Mouse (Mus musculus): ENCODE data around the gene Prmt9. TPM values are rescaled to one million over a fixed set of nuclear protein-coding genes. Genes with fewer than 3 reads are reported as not detected.

Gene Prmt9
- polyA plus RNA-seq, 1 experiment from 2014 or later, result 29.3 TPM

- no peak overlapping the region for H3K9ac ChIP-seq (replicated peaks; ENCODE audit: low read length)
- H3K4me2 ChIP-seq (ENCODE audit: low read length), result no peak overlapping the region
- DNase-seq (no peak), ATAC-seq (ENCODE audit: low FRiP score, low TSS enrichment) (no peak)
- peaks cover 13% of the 10 kb centered on the region for H3K4me1 ChIP-seq (ENCODE audit: control insufficient read depth, insufficient read depth, low read length)
- H3K4me3 ChIP-seq (replicated peaks; ENCODE audit: low read depth, low read length), result no peak overlapping the region
- peaks cover 5% of the 10 kb centered on the region; the same call in 1 of the 2 replicates for H3K27me3 ChIP-seq (ENCODE audit: control insufficient read depth, insufficient read depth, low read length)
- no peaks in the 10 kb centered on the region for H3K9me3 ChIP-seq (ENCODE audit: control insufficient read depth, low read length)
- H3K27ac ChIP-seq (replicated peaks; ENCODE audit: low read depth, low read length), result no peak overlapping the region
- no peaks in the 10 kb centered on the region for H3K36me3 ChIP-seq (ENCODE audit: control insufficient read depth, insufficient read depth, low read length)
- 81% methylated on average over 8 of the region's 8 CpGs for WGBS
These were observed 28.0 kb upstream of the Prmt9 start for GRCm38 (mm10) chr8:77521028-77521785.

- H3K4me3 ChIP-seq (replicated peaks; ENCODE audit: low read depth, low read length), result no peak overlapping the region
- no peak overlapping the region for H3K27ac ChIP-seq (replicated peaks; ENCODE audit: low read depth, low read length)
- H3K4me1 ChIP-seq (ENCODE audit: control insufficient read depth, insufficient read depth, low read length), result 0 out of 2 replicates have a peak, but pooled peaks cover 2% of the 10 kb centered on the region
- H3K9ac ChIP-seq (replicated peaks; ENCODE audit: low read length), result no peak overlapping the region
- 87% methylated on average over 8 of the region's 8 CpGs for WGBS
- ATAC-seq (ENCODE audit: low FRiP score, low TSS enrichment) (no peak), DNase-seq (no peak)
- H3K27me3 ChIP-seq (ENCODE audit: control insufficient read depth, insufficient read depth, low read length), result no peaks in the 10 kb centered on the region
- no peaks in the 10 kb centered on the region for H3K9me3 ChIP-seq (ENCODE audit: control insufficient read depth, low read length)
- H3K4me2 ChIP-seq (ENCODE audit: low read length), result no peak overlapping the region
- no peaks in the 10 kb centered on the region for H3K36me3 ChIP-seq (ENCODE audit: control insufficient read depth, insufficient read depth, low read length)
These were observed 26.2 kb upstream of the Prmt9 start for GRCm38 (mm10) chr8:77522984-77523383.

GRCm38 (mm10) chr8:77524018-77524615 is 25.1 kb upstream of the Prmt9 start:
- no peaks in the 10 kb centered on the region for H3K36me3 ChIP-seq (ENCODE audit: control insufficient read depth, insufficient read depth, low read length)

DNA sequence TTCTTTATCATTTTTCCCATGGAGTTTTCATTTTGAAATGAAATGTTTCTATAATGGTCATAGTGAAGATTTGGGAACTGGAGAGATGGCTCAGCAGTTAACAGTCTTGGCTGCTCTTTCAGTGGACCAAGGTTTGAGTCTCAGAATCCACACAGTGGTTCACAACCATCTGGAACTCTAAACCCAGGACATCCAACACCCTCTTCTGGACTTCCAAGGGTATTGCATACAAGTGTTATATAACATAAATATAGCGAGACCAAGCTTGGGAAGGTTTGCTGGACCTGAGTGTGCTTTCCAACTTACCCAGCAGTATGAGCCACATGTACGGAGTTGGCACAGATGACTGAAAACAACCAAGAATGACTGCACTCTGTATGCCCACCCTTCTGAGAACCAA is 24.3 kb upstream of the Prmt9 start:
- DNase-seq (no peak), ATAC-seq (ENCODE audit: low FRiP score, low TSS enrichment) (no peak)
- H3K27ac ChIP-seq (replicated peaks; ENCODE audit: low read depth, low read length), result no peak overlapping the region
- H3K9me3 ChIP-seq (ENCODE audit: control insufficient read depth, low read length), result no peaks in the 10 kb centered on the region
- H3K27me3 ChIP-seq (ENCODE audit: control insufficient read depth, insufficient read depth, low read length), result no peaks in the 10 kb centered on the region
- no peak overlapping the region for H3K4me3 ChIP-seq (replicated peaks; ENCODE audit: low read depth, low read length)
- no peaks in the 10 kb centered on the region for H3K4me1 ChIP-seq (ENCODE audit: control insufficient read depth, insufficient read depth, low read length)
- H3K4me2 ChIP-seq (ENCODE audit: low read length), result no peak overlapping the region
- 91% methylated on average over 2 of the region's 2 CpGs for WGBS
- H3K9ac ChIP-seq (replicated peaks; ENCODE audit: low read length), result no peak overlapping the region
- no peaks in the 10 kb centered on the region for H3K36me3 ChIP-seq (ENCODE audit: control insufficient read depth, insufficient read depth, low read length)

More at GRCm38 (mm10) chr8:77524018-77524615, 25.1 kb upstream of the Prmt9 start:
- WGBS, result 86% methylated on average over 14 of the region's 14 CpGs
- H3K27me3 ChIP-seq (ENCODE audit: control insufficient read depth, insufficient read depth, low read length), result no peaks in the 10 kb centered on the region
- no peaks in the 10 kb centered on the region for H3K9me3 ChIP-seq (ENCODE audit: control insufficient read depth, low read length)
- H3K27ac ChIP-seq (replicated peaks; ENCODE audit: low read depth, low read length), result no peak overlapping the region
- DNase-seq, result no peak
- no peak for ATAC-seq (ENCODE audit: low FRiP score, low TSS enrichment)
- H3K4me3 ChIP-seq (replicated peaks; ENCODE audit: low read depth, low read length), result no peak overlapping the region
- H3K4me2 ChIP-seq (ENCODE audit: low read length), result no peak overlapping the region
- H3K4me1 ChIP-seq (ENCODE audit: control insufficient read depth, insufficient read depth, low read length), result no peaks in the 10 kb centered on the region
- no peak overlapping the region for H3K9ac ChIP-seq (replicated peaks; ENCODE audit: low read length)

- Histone ChIP-seq H3K27ac (replicated peaks; ENCODE audit: low read depth, low read length) (no peak overlapping the region), H3K36me3 (ENCODE audit: control insufficient read depth, insufficient read depth, low read length) (no peaks in the 10 kb centered on the region), H3K27me3 (ENCODE audit: control insufficient read depth, insufficient read depth, low read length) (no peaks in the 10 kb centered on the region), H3K4me3 (replicated peaks; ENCODE audit: low read depth, low read length) (no peak overlapping the region), H3K9me3 (ENCODE audit: control insufficient read depth, low read length) (no peaks in the 10 kb centered on the region), H3K9ac (replicated peaks; ENCODE audit: low read length) (no peak overlapping the region), H3K4me1 (ENCODE audit: control insufficient read depth, insufficient read depth, low read length) (no peaks in the 10 kb centered on the region), H3K4me2 (ENCODE audit: low read length) (no peak overlapping the region)
- 92% methylated on average over 8 of the region's 8 CpGs for WGBS
- ATAC-seq (ENCODE audit: low FRiP score, low TSS enrichment) (no peak), DNase-seq (no peak)
These were observed 23.1 kb upstream of the Prmt9 start for GRCm38 (mm10) chr8:77526130-77526529.

DNA sequence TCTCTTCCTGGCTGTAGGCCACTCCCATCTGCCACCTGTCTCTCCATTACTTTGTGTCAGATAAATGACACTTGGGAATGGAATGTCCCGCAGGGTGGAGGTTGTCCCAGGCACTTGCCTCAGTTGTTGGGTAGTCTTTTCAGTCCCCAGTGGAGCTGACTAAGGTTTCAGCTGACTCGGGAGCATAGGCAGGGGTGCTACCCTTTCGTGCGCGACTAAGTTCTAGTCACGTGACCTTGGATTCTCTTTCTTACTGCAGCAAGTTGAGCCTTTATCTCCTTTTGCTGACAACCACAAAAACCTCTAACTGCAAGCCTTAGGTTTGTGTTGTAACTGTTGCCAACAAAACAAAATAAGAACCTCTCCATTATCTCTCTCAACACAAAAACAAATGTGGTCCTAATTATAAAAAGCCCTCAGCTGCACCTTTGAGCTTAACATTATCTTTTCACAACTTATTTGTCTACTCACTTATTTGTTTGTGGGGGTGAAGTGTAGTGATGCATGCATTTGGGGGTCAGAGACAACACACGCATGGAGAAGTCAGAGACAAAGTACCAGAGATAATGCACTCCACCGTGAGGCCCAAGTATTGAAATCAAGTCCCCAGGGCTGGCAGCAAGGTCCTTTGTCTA is 14.7 kb upstream of the Prmt9 start:
- Histone ChIP-seq H3K4me2 (ENCODE audit: low read length) (no peak overlapping the region), H3K4me3 (replicated peaks; ENCODE audit: low read depth, low read length) (no peak overlapping the region), H3K9me3 (ENCODE audit: control insufficient read depth, low read length) (no peaks in the 10 kb centered on the region), H3K4me1 (ENCODE audit: control insufficient read depth, insufficient read depth, low read length) (no peaks in the 10 kb centered on the region), H3K27ac (replicated peaks; ENCODE audit: low read depth, low read length) (no peak overlapping the region), H3K27me3 (ENCODE audit: control insufficient read depth, insufficient read depth, low read length) (no peaks in the 10 kb centered on the region), H3K9ac (replicated peaks; ENCODE audit: low read length) (no peak overlapping the region), H3K36me3 (ENCODE audit: control insufficient read depth, insufficient read depth, low read length) (no peaks in the 10 kb centered on the region)
- 66% methylated on average over 8 of the region's 8 CpGs for WGBS
- ATAC-seq (ENCODE audit: low FRiP score, low TSS enrichment), result peak; percentile 20; the same call in 1 of the 2 replicates
- no peak for DNase-seq

- no peaks in the 10 kb centered on the region for H3K9me3 ChIP-seq (ENCODE audit: control insufficient read depth, low read length)
- no peaks in the 10 kb centered on the region for H3K27me3 ChIP-seq (ENCODE audit: control insufficient read depth, insufficient read depth, low read length)
- no peaks in the 10 kb centered on the region for H3K36me3 ChIP-seq (ENCODE audit: control insufficient read depth, insufficient read depth, low read length)
- H3K4me3 ChIP-seq (replicated peaks; ENCODE audit: low read depth, low read length), result no peak overlapping the region
- no peaks in the 10 kb centered on the region for H3K4me1 ChIP-seq (ENCODE audit: control insufficient read depth, insufficient read depth, low read length)
- DNase-seq (peak; percentile 71), ATAC-seq (ENCODE audit: low FRiP score, low TSS enrichment) (peak; percentile 58; the same call in 1 of the 2 replicates)
- no peak overlapping the region for H3K27ac ChIP-seq (replicated peaks; ENCODE audit: low read depth, low read length)
- 85% methylated on average over 5 of the region's 5 CpGs for WGBS
- no peak overlapping the region for H3K4me2 ChIP-seq (ENCODE audit: low read length)
- no peak overlapping the region for H3K9ac ChIP-seq (replicated peaks; ENCODE audit: low read length)
These were observed 14.1 kb upstream of the Prmt9 start for GRCm38 (mm10) chr8:77535026-77535595.

GRCm38 (mm10) chr8:77536821-77537220 is 12.4 kb upstream of the Prmt9 start:
- Histone ChIP-seq H3K4me2 (ENCODE audit: low read length) (no peak overlapping the region), H3K27ac (replicated peaks; ENCODE audit: low read depth, low read length) (no peak overlapping the region), H3K9ac (replicated peaks; ENCODE audit: low read length) (no peak overlapping the region), H3K36me3 (ENCODE audit: control insufficient read depth, insufficient read depth, low read length) (no peaks in the 10 kb centered on the region), H3K4me1 (ENCODE audit: control insufficient read depth, insufficient read depth, low read length) (no peaks in the 10 kb centered on the region), H3K27me3 (ENCODE audit: control insufficient read depth, insufficient read depth, low read length) (no peaks in the 10 kb centered on the region), H3K4me3 (replicated peaks; ENCODE audit: low read depth, low read length) (no peak overlapping the region), H3K9me3 (ENCODE audit: control insufficient read depth, low read length) (no peaks in the 10 kb centered on the region)
- ATAC-seq (ENCODE audit: low FRiP score, low TSS enrichment) (no peak), DNase-seq (no peak)
- 87% methylated on average over 12 of the region's 12 CpGs for WGBS
